Mouse (Mus musculus) left cerebral cortex, adult 11 months (tissue): ENCODE measurements around the gene Klhl26.

Source experiments
- DNase-seq: peaks from one replicate; pipeline ENCODE4 v3.0.0; 2022; ENCODE audit warnings: low spot score

Klhl26 gene

GRCm38 (mm10) chr8:70471856-70472255 is 4.9 kb downstream of the Klhl26 start:
- DNase-seq: no peak

- no peak for DNase-seq
These were observed 6.8 kb downstream of the Klhl26 start for GRCm38 (mm10) chr8:70469938-70470337.

GRCm38 (mm10) chr8:70469295-70469916 is 7.4 kb downstream of the Klhl26 start:
- DNase-seq: no peak

- DNase-seq: no peak
These were observed 8.0 kb downstream of the Klhl26 start for GRCm38 (mm10) chr8:70468733-70469132.

GRCm38 (mm10) chr8:70467907-70468306 is 8.9 kb downstream of the Klhl26 start:
- no peak for DNase-seq

GRCm38 (mm10) chr8:70467229-70467725 is 9.5 kb downstream of the Klhl26 start:
- DNase-seq: no peak

- no peak for DNase-seq
These were observed 10.0 kb downstream of the Klhl26 start for GRCm38 (mm10) chr8:70466771-70467170.

GRCm38 (mm10) chr8:70466305-70466704 is 10.5 kb downstream of the Klhl26 start:
- no peak for DNase-seq

- DNase-seq: no peak
These were observed 11.1 kb downstream of the Klhl26 start for GRCm38 (mm10) chr8:70465701-70466100.

- DNase-seq: no peak
These were observed 12.6 kb downstream of the Klhl26 start for GRCm38 (mm10) chr8:70464162-70464561.

GRCm38 (mm10) chr8:70463306-70463705 is 13.5 kb downstream of the Klhl26 start:
- DNase-seq: peak; percentile 60

GRCm38 (mm10) chr8:70462516-70462813 is 14.3 kb downstream of the Klhl26 start:
- no peak for DNase-seq

- DNase-seq: no peak
These were observed 14.8 kb downstream of the Klhl26 start for GRCm38 (mm10) chr8:70461765-70462515.

GRCm38 (mm10) chr8:70460606-70461005 is 16.2 kb downstream of the Klhl26 start:
- no peak for DNase-seq

- no peak for DNase-seq
These were observed 16.6 kb downstream of the Klhl26 start for GRCm38 (mm10) chr8:70460199-70460598.

- DNase-seq: no peak
These were observed 17.1 kb downstream of the Klhl26 start for GRCm38 (mm10) chr8:70459636-70460035.

GRCm38 (mm10) chr8:70458462-70458861 is 18.3 kb downstream of the Klhl26 start:
- no peak for DNase-seq

- no peak for DNase-seq
These were observed 18.9 kb downstream of the Klhl26 start for GRCm38 (mm10) chr8:70457882-70458281.

GRCm38 (mm10) chr8:70456996-70457395 is 19.8 kb downstream of the Klhl26 start:
- DNase-seq: no peak

GRCm38 (mm10) chr8:70453852-70454251 is 22.9 kb downstream of the Klhl26 start:
- DNase-seq: no peak

GRCm38 (mm10) chr8:70452196-70452966 is 24.4 kb downstream of the Klhl26 start:
- DNase-seq: no peak

- DNase-seq: peak; percentile 32
These were observed 28.9 kb downstream of the Klhl26 start for GRCm38 (mm10) chr8:70447639-70448420.
